Mouse (Mus musculus): ENCODE data around the gene Kcnd3. TPM values are rescaled to one million over a fixed set of nuclear protein-coding genes. Genes with fewer than 3 reads are reported as not detected.

Kcnd3 gene
- polyA plus RNA-seq, 1 experiment, result 0.58 TPM

- Histone ChIP-seq H3K4me3 (ENCODE audit: control insufficient read depth, insufficient read depth, low read length) (no peak overlapping the region), H3K4me1 (replicated peaks; ENCODE audit: control insufficient read depth, insufficient read depth, low read length) (no peaks in the 10 kb centered on the region), H3K36me3 (ENCODE audit: control insufficient read depth, insufficient read depth, low read length) (no peaks in the 10 kb centered on the region), H3K27ac (ENCODE audit: control insufficient read depth, insufficient read depth, low read length) (no peak overlapping the region), H3K27me3 (ENCODE audit: control insufficient read depth, insufficient read depth, low read length) (no peaks in the 10 kb centered on the region)
- DNase-seq, result no peak
- TF ChIP-seq POLR2A (IDR thresholded peaks at IDR 0.05; ENCODE audit: control insufficient read depth, extremely low read depth, insufficient read depth, low read length, poor library complexity), result no peak
- no peak for TF ChIP-seq CTCF (IDR thresholded peaks at IDR 0.05; ENCODE audit: borderline replicate concordance, control insufficient read depth, extremely low read depth, insufficient read depth, low read length, poor library complexity)
- 82% methylated on average over 4 of the region's 4 CpGs for WGBS
Observed at GRCm38 (mm10) chr3:105623137-105623536, 171.0 kb downstream of the Kcnd3 start.

GRCm38 (mm10) chr3:105625961-105626360, 173.8 kb downstream of the Kcnd3 start:
- no peak for DNase-seq
- no peaks in the 10 kb centered on the region for H3K4me1 ChIP-seq (replicated peaks; ENCODE audit: control insufficient read depth, insufficient read depth, low read length)
- H3K4me3 ChIP-seq (ENCODE audit: control insufficient read depth, insufficient read depth, low read length), result no peak overlapping the region
- H3K27ac ChIP-seq (ENCODE audit: control insufficient read depth, insufficient read depth, low read length), result no peak overlapping the region
- 98% methylated on average over 2 of the region's 2 CpGs for WGBS
- no peaks in the 10 kb centered on the region for H3K27me3 ChIP-seq (ENCODE audit: control insufficient read depth, insufficient read depth, low read length)
- no peaks in the 10 kb centered on the region for H3K36me3 ChIP-seq (ENCODE audit: control insufficient read depth, insufficient read depth, low read length)
- TF ChIP-seq POLR2A (IDR thresholded peaks at IDR 0.05; ENCODE audit: control insufficient read depth, extremely low read depth, insufficient read depth, low read length, poor library complexity) (no peak), CTCF (IDR thresholded peaks at IDR 0.05; ENCODE audit: borderline replicate concordance, control insufficient read depth, extremely low read depth, insufficient read depth, low read length, poor library complexity) (no peak)

GRCm38 (mm10) chr3:105627258-105627657, 175.1 kb downstream of the Kcnd3 start:
- Histone ChIP-seq H3K36me3 (ENCODE audit: control insufficient read depth, insufficient read depth, low read length) (no peaks in the 10 kb centered on the region), H3K27ac (ENCODE audit: control insufficient read depth, insufficient read depth, low read length) (no peak overlapping the region), H3K27me3 (ENCODE audit: control insufficient read depth, insufficient read depth, low read length) (no peaks in the 10 kb centered on the region), H3K4me1 (replicated peaks; ENCODE audit: control insufficient read depth, insufficient read depth, low read length) (no peaks in the 10 kb centered on the region), H3K4me3 (ENCODE audit: control insufficient read depth, insufficient read depth, low read length) (no peak overlapping the region)
- DNase-seq, result no peak
- 9% methylated on average over 6 of the region's 6 CpGs for WGBS
- TF ChIP-seq POLR2A (IDR thresholded peaks at IDR 0.05; ENCODE audit: control insufficient read depth, extremely low read depth, insufficient read depth, low read length, poor library complexity), result no peak
- no peak for TF ChIP-seq CTCF (IDR thresholded peaks at IDR 0.05; ENCODE audit: borderline replicate concordance, control insufficient read depth, extremely low read depth, insufficient read depth, low read length, poor library complexity)

- Histone ChIP-seq H3K4me3 (ENCODE audit: control insufficient read depth, insufficient read depth, low read length) (no peak overlapping the region), H3K4me1 (replicated peaks; ENCODE audit: control insufficient read depth, insufficient read depth, low read length) (no peaks in the 10 kb centered on the region), H3K36me3 (ENCODE audit: control insufficient read depth, insufficient read depth, low read length) (no peaks in the 10 kb centered on the region), H3K27me3 (ENCODE audit: control insufficient read depth, insufficient read depth, low read length) (no peaks in the 10 kb centered on the region), H3K27ac (ENCODE audit: control insufficient read depth, insufficient read depth, low read length) (no peak overlapping the region)
- TF ChIP-seq POLR2A (IDR thresholded peaks at IDR 0.05; ENCODE audit: control insufficient read depth, extremely low read depth, insufficient read depth, low read length, poor library complexity), result no peak
- no peak for TF ChIP-seq CTCF (IDR thresholded peaks at IDR 0.05; ENCODE audit: borderline replicate concordance, control insufficient read depth, extremely low read depth, insufficient read depth, low read length, poor library complexity)
- no peak for DNase-seq
- WGBS, result 48% methylated on average over 2 of the region's 2 CpGs
Observed at GRCm38 (mm10) chr3:105632296-105632695, 180.2 kb downstream of the Kcnd3 start.

GRCm38 (mm10) chr3:105633021-105633420, 180.9 kb downstream of the Kcnd3 start:
- WGBS, result 90% methylated on average over 3 of the region's 3 CpGs
- Histone ChIP-seq H3K36me3 (ENCODE audit: control insufficient read depth, insufficient read depth, low read length) (no peaks in the 10 kb centered on the region), H3K4me1 (replicated peaks; ENCODE audit: control insufficient read depth, insufficient read depth, low read length) (no peaks in the 10 kb centered on the region), H3K4me3 (ENCODE audit: control insufficient read depth, insufficient read depth, low read length) (no peak overlapping the region), H3K27ac (ENCODE audit: control insufficient read depth, insufficient read depth, low read length) (no peak overlapping the region), H3K27me3 (ENCODE audit: control insufficient read depth, insufficient read depth, low read length) (no peaks in the 10 kb centered on the region)
- TF ChIP-seq POLR2A (IDR thresholded peaks at IDR 0.05; ENCODE audit: control insufficient read depth, extremely low read depth, insufficient read depth, low read length, poor library complexity), result no peak
- no peak for TF ChIP-seq CTCF (IDR thresholded peaks at IDR 0.05; ENCODE audit: borderline replicate concordance, control insufficient read depth, extremely low read depth, insufficient read depth, low read length, poor library complexity)
- no peak for DNase-seq

- no peaks in the 10 kb centered on the region for H3K36me3 ChIP-seq (ENCODE audit: control insufficient read depth, insufficient read depth, low read length)
- no peak overlapping the region for H3K27ac ChIP-seq (ENCODE audit: control insufficient read depth, insufficient read depth, low read length)
- TF ChIP-seq CTCF (IDR thresholded peaks at IDR 0.05; ENCODE audit: borderline replicate concordance, control insufficient read depth, extremely low read depth, insufficient read depth, low read length, poor library complexity), result no peak
- no peak for TF ChIP-seq POLR2A (IDR thresholded peaks at IDR 0.05; ENCODE audit: control insufficient read depth, extremely low read depth, insufficient read depth, low read length, poor library complexity)
- WGBS, result 43% methylated on average over 1 of the region's 1 CpGs
- no peaks in the 10 kb centered on the region for H3K27me3 ChIP-seq (ENCODE audit: control insufficient read depth, insufficient read depth, low read length)
- H3K4me3 ChIP-seq (ENCODE audit: control insufficient read depth, insufficient read depth, low read length), result no peak overlapping the region
- DNase-seq, result no peak
- no peaks in the 10 kb centered on the region for H3K4me1 ChIP-seq (replicated peaks; ENCODE audit: control insufficient read depth, insufficient read depth, low read length)
Observed at GRCm38 (mm10) chr3:105642186-105642585, 190.1 kb downstream of the Kcnd3 start.

- no peak for DNase-seq
- Histone ChIP-seq H3K27me3 (ENCODE audit: control insufficient read depth, insufficient read depth, low read length) (no peaks in the 10 kb centered on the region), H3K4me1 (replicated peaks; ENCODE audit: control insufficient read depth, insufficient read depth, low read length) (no peaks in the 10 kb centered on the region), H3K4me3 (ENCODE audit: control insufficient read depth, insufficient read depth, low read length) (no peak overlapping the region), H3K36me3 (ENCODE audit: control insufficient read depth, insufficient read depth, low read length) (no peaks in the 10 kb centered on the region), H3K27ac (ENCODE audit: control insufficient read depth, insufficient read depth, low read length) (no peak overlapping the region)
- no peak for TF ChIP-seq CTCF (IDR thresholded peaks at IDR 0.05; ENCODE audit: borderline replicate concordance, control insufficient read depth, extremely low read depth, insufficient read depth, low read length, poor library complexity)
- TF ChIP-seq POLR2A (IDR thresholded peaks at IDR 0.05; ENCODE audit: control insufficient read depth, extremely low read depth, insufficient read depth, low read length, poor library complexity), result no peak
- WGBS, result 91% methylated on average over 5 of the region's 5 CpGs
Observed at GRCm38 (mm10) chr3:105643566-105643965, 191.4 kb downstream of the Kcnd3 start.

Measured in thymus, adult 2 months (tissue).